Mouse (Mus musculus): Measurements from ENCODE around the gene Dpm1.

DNA sequence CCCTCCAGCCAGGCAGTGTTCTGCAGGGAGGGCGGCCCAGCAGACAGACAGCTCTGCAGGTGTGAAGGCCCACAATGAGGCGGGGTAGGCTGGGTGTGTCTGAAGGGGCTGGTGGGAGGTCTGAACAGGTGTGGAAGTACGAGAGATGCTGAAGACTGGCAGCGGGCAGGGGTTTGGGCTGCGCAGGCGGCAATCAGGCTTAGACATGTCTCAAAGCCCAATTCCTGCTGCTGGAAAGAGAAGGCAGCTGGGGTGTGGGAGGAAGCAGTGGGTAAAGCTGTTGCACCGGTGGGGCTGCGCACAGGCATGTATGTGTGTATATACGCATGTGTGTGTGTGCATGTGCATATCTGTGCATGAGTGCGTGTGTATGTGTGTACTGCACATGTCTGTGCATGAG, 30.5 kb upstream of the Dpm1 start:
- TF ChIP-seq CTCF (IDR thresholded peaks at IDR 0.05; ENCODE audit: insufficient read depth, low read depth, low read length) (no peak), POLR2A (IDR thresholded peaks at IDR 0.05; ENCODE audit: insufficient read depth, low read depth, low read length) (no peak)
